Comparison of ENCODE assay signal across 18 mouse cellular contexts in the genomic region with DNA sequence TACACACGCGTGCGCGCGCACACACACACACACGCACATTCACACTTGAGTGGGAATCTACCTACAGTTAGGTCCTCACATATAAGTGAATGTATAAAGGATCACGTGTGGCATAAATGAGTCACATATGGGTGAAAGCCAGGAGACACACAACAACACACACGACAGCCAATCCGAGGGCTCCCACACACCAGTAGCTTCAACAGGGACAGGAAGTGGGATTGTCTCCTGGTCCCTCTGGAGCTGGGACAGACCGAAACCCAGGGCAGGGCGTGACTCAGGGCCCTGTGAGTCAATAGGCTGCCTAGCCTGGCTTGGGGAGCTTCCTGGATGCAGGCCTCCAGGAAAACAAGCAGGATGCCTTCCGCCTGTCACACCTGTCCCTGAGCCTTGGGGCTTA.
DNase-seq lines count a peak whose midpoint lies in the region; ATAC-seq lines count a peak whose summit lies in the region.
"Had no signal": no experiment of that assay in that cellular context is flagged by ENCODE, and none has a peak within 500 bp of the region (broad histone marks: within the 10 kb centered on the region; RNA-seq: fewer than 3 reads in every experiment).

No protein-coding gene starts in this region.

- H3K27ac ChIP-seq in hindbrain, embryonic 10.5 days: peak overlapping the region; percentile 29; the same call in 1 of the 2 replicates
- H3K27ac ChIP-seq in hindbrain, embryonic 14.5 days: no peak overlapping the region
- H3K27ac ChIP-seq in limb, embryonic 10.5 days: peak overlapping the region; percentile 61
- H3K27ac ChIP-seq in forebrain, embryonic 13.5 days: no peak overlapping the region
- H3K27ac ChIP-seq: heart, embryonic 15.5 days; hindbrain, embryonic 15.5 days had no signal

- H3K4me2 ChIP-seq in hindbrain, embryonic 14.5 days (replicated peaks): no peak overlapping the region
- H3K4me2 ChIP-seq in forebrain, embryonic 13.5 days: no peak overlapping the region
- H3K4me2 ChIP-seq: heart, embryonic 11.5 days; heart, embryonic 15.5 days; hindbrain, embryonic 15.5 days had no signal

- DNase-seq in hindbrain, embryonic 10.5 days (ENCODE audit: low spot score): no peak
- no peak for DNase-seq in hindbrain, embryonic 14.5 days (ENCODE audit: low spot score)
- DNase-seq in 3T3-L1 (ENCODE audit: low read depth, low spot score): peak; percentile 81
- peak; percentile 4 for DNase-seq in NIH3T3 (ENCODE audit: low read depth)
- DNase-seq in limb, embryonic 10.5 days (ENCODE audit: low spot score): no peak
- no peak for DNase-seq in kidney, adult 8-10 months
- DNase-seq: adrenal gland, adult 2 months; adrenal gland, postnatal 25 days; B cell, adult 2 months; cerebellum, adult 9-11 months; cerebellum, postnatal 36 days had no signal

- no peaks in the 10 kb centered on the region for H3K9me3 ChIP-seq in hindbrain, embryonic 10.5 days
- H3K9me3 ChIP-seq in hindbrain, embryonic 14.5 days (ENCODE audit: control insufficient read depth, low read length): no peaks in the 10 kb centered on the region
- no peaks in the 10 kb centered on the region for H3K9me3 ChIP-seq in limb, embryonic 10.5 days (replicated peaks)
- H3K9me3 ChIP-seq in forebrain, embryonic 13.5 days (replicated peaks): no peaks in the 10 kb centered on the region
- H3K9me3 ChIP-seq: heart, embryonic 15.5 days; hindbrain, embryonic 15.5 days had no signal

- 87% methylated on average over 12 of the region's 12 CpGs for WGBS in hindbrain, embryonic 10.5 days
- 87% methylated on average over 12 of the region's 12 CpGs for WGBS in hindbrain, embryonic 14.5 days
- WGBS in limb, embryonic 10.5 days: 86% methylated on average over 12 of the region's 12 CpGs
- 86% methylated on average over 12 of the region's 12 CpGs for WGBS in forebrain, embryonic 13.5 days

- H3K4me3 ChIP-seq in hindbrain, embryonic 10.5 days: no peak overlapping the region
- no peak overlapping the region for H3K4me3 ChIP-seq in hindbrain, embryonic 14.5 days (replicated peaks; ENCODE audit: low read length)
- no peak overlapping the region for H3K4me3 ChIP-seq in limb, embryonic 10.5 days
- no peak overlapping the region for H3K4me3 ChIP-seq in forebrain, embryonic 13.5 days
- H3K4me3 ChIP-seq: heart, embryonic 15.5 days; hindbrain, embryonic 15.5 days had no signal

- no peaks in the 10 kb centered on the region for H3K36me3 ChIP-seq in hindbrain, embryonic 10.5 days
- H3K36me3 ChIP-seq in hindbrain, embryonic 14.5 days (replicated peaks; ENCODE audit: control insufficient read depth, insufficient read depth): no peaks in the 10 kb centered on the region
- H3K36me3 ChIP-seq in limb, embryonic 10.5 days: no peaks in the 10 kb centered on the region
- H3K36me3 ChIP-seq in forebrain, embryonic 13.5 days (ENCODE audit: poor library complexity, severe bottlenecking): no peaks in the 10 kb centered on the region
- H3K36me3 ChIP-seq: heart, embryonic 15.5 days; hindbrain, embryonic 15.5 days had no signal

- ATAC-seq in hindbrain, embryonic 14.5 days (ENCODE audit: low FRiP score): no peak
- no peak for ATAC-seq in megakaryocyte progenitor cell, adult 5-6 weeks (replicated peaks; ENCODE audit: poor library complexity)
- ATAC-seq in forebrain, embryonic 13.5 days: no peak
- ATAC-seq: forebrain, embryonic 14.5 days; intestine, postnatal 0 days had no signal

- peaks cover 57% of the 10 kb centered on the region for H3K27me3 ChIP-seq in hindbrain, embryonic 10.5 days (ENCODE audit: insufficient read depth, poor library complexity, severe bottlenecking)
- H3K27me3 ChIP-seq in hindbrain, embryonic 14.5 days (ENCODE audit: control insufficient read depth, insufficient read depth, low read length): no peaks in the 10 kb centered on the region
- H3K27me3 ChIP-seq in limb, embryonic 10.5 days (ENCODE audit: low read depth, poor library complexity, severe bottlenecking): peaks cover 51% of the 10 kb centered on the region
- no peaks in the 10 kb centered on the region; the same call in 1 of the 2 replicates for H3K27me3 ChIP-seq in forebrain, embryonic 13.5 days

- H3K9ac ChIP-seq in hindbrain, embryonic 14.5 days: no peak overlapping the region
- H3K9ac ChIP-seq in forebrain, embryonic 13.5 days: no peak overlapping the region
- H3K9ac ChIP-seq: heart, embryonic 15.5 days; hindbrain, embryonic 15.5 days had no signal

- peaks cover 57% of the 10 kb centered on the region for H3K4me1 ChIP-seq in hindbrain, embryonic 10.5 days (replicated peaks)
- H3K4me1 ChIP-seq in hindbrain, embryonic 14.5 days (replicated peaks; ENCODE audit: control insufficient read depth, insufficient read depth, low read length): peaks cover 10% of the 10 kb centered on the region
- H3K4me1 ChIP-seq in limb, embryonic 10.5 days: peaks cover 60% of the 10 kb centered on the region
- peaks cover 35% of the 10 kb centered on the region for H3K4me1 ChIP-seq in forebrain, embryonic 13.5 days

Comparison
In these comparisons a context has a peak if more than half of its experiments do, and no peak if none do; other contexts are left out.
1. H3K27ac ChIP-seq: peak in hindbrain, embryonic 10.5 days (single experiment) and limb, embryonic 10.5 days (single experiment); none in hindbrain, embryonic 14.5 days (single experiment) and forebrain, embryonic 13.5 days (single experiment).
2. DNase-seq: peak in 3T3-L1 (single experiment) and NIH3T3 (single experiment); none in hindbrain, embryonic 10.5 days (single experiment), hindbrain, embryonic 14.5 days (single experiment), limb, embryonic 10.5 days (single experiment) and kidney, adult 8-10 months (0 of 2).